Mouse (Mus musculus) duodenum, adult 2 months (tissue): Measurements from ENCODE around the gene Slc29a4. TPM values are rescaled to one million over a fixed set of nuclear protein-coding genes. Genes with fewer than 3 reads are reported as not detected.

Source experiments
- polyA plus RNA-seq: library from polyadenylated mRNA; depleted of rRNA; stranded (reverse); fragments of >200 nt; gene quantifications from 2 replicates; pipeline ENCODE4 v1.2.3, GENCODE M21; 2012; ENCODE audit warnings: low replicate concordance; rRNA removed

The Slc29a4 gene
- polyA plus RNA-seq = 2.2 and 2.3 TPM in 2 replicates

GRCm38 (mm10) chr5:142692248-142692647 lies at the start of gene Slc29a4:
Gene Slc29a4, plus strand, starts transcription at chr5:142692512.

Other genes with a start within 250 kb of the Slc29a4 start
- 35.3 and 47.0 TPM in 2 replicates for gene Ap5z1, start 228.6 kb upstream of the Slc29a4 start, polyA plus RNA-seq
- not detected in 2 replicates for gene Papolb, start 162.4 kb upstream of the Slc29a4 start, polyA plus RNA-seq
- gene Radil, start 141.4 kb upstream of the Slc29a4 start, polyA plus RNA-seq = 1.1 and 1.4 TPM in 2 replicates
- gene Mmd2, start 83.7 kb upstream of the Slc29a4 start, polyA plus RNA-seq = 0.21 and 0.28 TPM in 2 replicates
- gene Wipi2, start 64.8 kb upstream of the Slc29a4 start, polyA plus RNA-seq = 18.6 and 30.7 TPM in 2 replicates
- gene Tnrc18, start 125.2 kb downstream of the Slc29a4 start, polyA plus RNA-seq = 63.2 and 71.6 TPM in 2 replicates
- 21.3 and 23.6 TPM in 2 replicates for gene Fbxl18, start 202.9 kb downstream of the Slc29a4 start, polyA plus RNA-seq
- gene Actb, start 214.2 kb downstream of the Slc29a4 start, polyA plus RNA-seq = 5,034 and 11,242 TPM in 2 replicates